Comparison of ENCODE assay signal across 19 mouse cellular contexts in genomic region chr2:167864672-167865071, GRCm38 (mm10).
DNase-seq lines count a peak whose midpoint lies in the region; ATAC-seq and TF ChIP-seq lines count a peak whose summit lies in the region.
"Had no signal": no experiment of that assay in that cellular context is flagged by ENCODE, and none has a peak within 500 bp of the region (broad histone marks: within the 10 kb centered on the region; RNA-seq: fewer than 3 reads in every experiment).

No protein-coding gene starts in this region.

- no peak overlapping the region for H3K4me2 ChIP-seq in forebrain, embryonic 14.5 days (ENCODE audit: low read length)
- no peak overlapping the region for H3K4me2 ChIP-seq in kidney, embryonic 14.5 days (replicated peaks; ENCODE audit: low read depth, low read length)
- H3K4me2 ChIP-seq in lung, embryonic 16.5 days (ENCODE audit: low read depth, low read length): no peak overlapping the region
- no peak overlapping the region for H3K4me2 ChIP-seq in stomach, embryonic 16.5 days (ENCODE audit: low read depth, low read length)
- H3K4me2 ChIP-seq: forebrain, embryonic 12.5 days; hindbrain, embryonic 15.5 days; midbrain, embryonic 11.5 days; neural tube, embryonic 13.5 days had no signal

- H3K4me1 ChIP-seq in forebrain, embryonic 10.5 days: peaks cover 40% of the 10 kb centered on the region
- H3K4me1 ChIP-seq in forebrain, embryonic 14.5 days (ENCODE audit: control insufficient read depth, insufficient read depth, low read length): no peaks in the 10 kb centered on the region; the same call in 1 of the 2 replicates
- peaks cover 17% of the 10 kb centered on the region for H3K4me1 ChIP-seq in kidney, adult 2 months (ENCODE audit: control insufficient read depth, insufficient read depth, low read length)
- peaks cover 15% of the 10 kb centered on the region for H3K4me1 ChIP-seq in kidney, embryonic 14.5 days (ENCODE audit: control insufficient read depth, insufficient read depth, low read length)
- H3K4me1 ChIP-seq in lung, embryonic 16.5 days (replicated peaks; ENCODE audit: control insufficient read depth, insufficient read depth, low read length): peaks cover 74% of the 10 kb centered on the region
- peaks cover 45% of the 10 kb centered on the region for H3K4me1 ChIP-seq in stomach, embryonic 16.5 days (ENCODE audit: control insufficient read depth, insufficient read depth, low read length)

- no peaks in the 10 kb centered on the region for H3K36me3 ChIP-seq in forebrain, embryonic 10.5 days (replicated peaks)
- H3K36me3 ChIP-seq in forebrain, embryonic 14.5 days (ENCODE audit: control insufficient read depth, insufficient read depth, low read length): no peaks in the 10 kb centered on the region
- no peaks in the 10 kb centered on the region for H3K36me3 ChIP-seq in kidney, adult 2 months (ENCODE audit: control insufficient read depth, insufficient read depth, low read length)
- no peaks in the 10 kb centered on the region for H3K36me3 ChIP-seq in kidney, embryonic 14.5 days (ENCODE audit: control insufficient read depth, insufficient read depth, low read length)
- no peaks in the 10 kb centered on the region for H3K36me3 ChIP-seq in lung, embryonic 16.5 days (ENCODE audit: control insufficient read depth, insufficient read depth, low read length)
- no peaks in the 10 kb centered on the region for H3K36me3 ChIP-seq in stomach, embryonic 16.5 days (ENCODE audit: control insufficient read depth, insufficient read depth, low read length)
- H3K36me3 ChIP-seq: forebrain, embryonic 12.5 days; G1E; hindbrain, embryonic 15.5 days; neural tube, embryonic 13.5 days had no signal

- TF ChIP-seq CTCF in kidney, adult 2 months (conservative IDR thresholded peaks at IDR 0.05; ENCODE audit: insufficient read depth, insufficient read length, low read depth, low read length): no peak

- peaks cover 8% of the 10 kb centered on the region; the same call in 1 of the 2 replicates for H3K27me3 ChIP-seq in forebrain, embryonic 10.5 days (ENCODE audit: poor library complexity, severe bottlenecking)
- no peaks in the 10 kb centered on the region for H3K27me3 ChIP-seq in forebrain, embryonic 14.5 days (replicated peaks; ENCODE audit: control insufficient read depth, insufficient read depth, low read length)
- H3K27me3 ChIP-seq in kidney, adult 2 months (replicated peaks; ENCODE audit: control insufficient read depth, insufficient read depth, low read length): no peaks in the 10 kb centered on the region
- H3K27me3 ChIP-seq in kidney, embryonic 14.5 days (ENCODE audit: control insufficient read depth, insufficient read depth, low read length): no peaks in the 10 kb centered on the region
- H3K27me3 ChIP-seq in lung, embryonic 16.5 days (ENCODE audit: control insufficient read depth, insufficient read depth, low read depth, low read length): no peaks in the 10 kb centered on the region
- no peaks in the 10 kb centered on the region for H3K27me3 ChIP-seq in stomach, embryonic 16.5 days (ENCODE audit: control insufficient read depth, insufficient read depth, low read length)
- H3K27me3 ChIP-seq: hindbrain, embryonic 15.5 days had no signal

- 0 out of 2 replicates have a peak overlapping the region, but pooled peaks have one; percentile 35 for H3K27ac ChIP-seq in forebrain, embryonic 10.5 days
- H3K27ac ChIP-seq in forebrain, embryonic 14.5 days (ENCODE audit: low read depth, low read length): no peak overlapping the region
- no peak overlapping the region for H3K27ac ChIP-seq in kidney, adult 2 months (ENCODE audit: insufficient read depth, low read depth, low read length)
- no peak overlapping the region for H3K27ac ChIP-seq in kidney, embryonic 14.5 days (ENCODE audit: low read depth, low read length)
- H3K27ac ChIP-seq in lung, embryonic 16.5 days (ENCODE audit: low read length): peak overlapping the region; percentile 93
- H3K27ac ChIP-seq in stomach, embryonic 16.5 days (ENCODE audit: low read length): peak overlapping the region; percentile 73
- H3K27ac ChIP-seq: forebrain, embryonic 12.5 days; hindbrain, embryonic 15.5 days; macrophage had no signal

- 81% methylated on average over 7 of the region's 7 CpGs for WGBS in forebrain, embryonic 10.5 days
- WGBS in forebrain, embryonic 14.5 days: 75% methylated on average over 7 of the region's 7 CpGs
- 47% methylated on average over 7 of the region's 7 CpGs for WGBS in kidney, adult 2 months
- 84% methylated on average over 7 of the region's 7 CpGs for WGBS in kidney, embryonic 14.5 days
- WGBS in lung, embryonic 16.5 days: 60% methylated on average over 7 of the region's 7 CpGs
- WGBS in stomach, embryonic 16.5 days: 59% methylated on average over 7 of the region's 7 CpGs

- H3K9me3 ChIP-seq in forebrain, embryonic 10.5 days: no peaks in the 10 kb centered on the region
- no peaks in the 10 kb centered on the region for H3K9me3 ChIP-seq in forebrain, embryonic 14.5 days (replicated peaks; ENCODE audit: control insufficient read depth, low read length)
- no peaks in the 10 kb centered on the region for H3K9me3 ChIP-seq in kidney, embryonic 14.5 days (ENCODE audit: control insufficient read depth, low read length)
- H3K9me3 ChIP-seq in lung, embryonic 16.5 days (ENCODE audit: control insufficient read depth, low read length): no peaks in the 10 kb centered on the region
- no peaks in the 10 kb centered on the region for H3K9me3 ChIP-seq in stomach, embryonic 16.5 days (replicated peaks; ENCODE audit: control insufficient read depth, low read length)
- H3K9me3 ChIP-seq: forebrain, embryonic 12.5 days; G1E; hindbrain, embryonic 15.5 days; neural tube, embryonic 13.5 days had no signal

- H3K4me3 ChIP-seq in forebrain, embryonic 10.5 days: no peak overlapping the region
- H3K4me3 ChIP-seq in forebrain, embryonic 14.5 days (ENCODE audit: low read depth, low read length): no peak overlapping the region
- no peak overlapping the region for H3K4me3 ChIP-seq in kidney, adult 2 months (ENCODE audit: insufficient read depth, low read depth, low read length)
- no peak overlapping the region for H3K4me3 ChIP-seq in kidney, embryonic 14.5 days (ENCODE audit: low read length)
- H3K4me3 ChIP-seq in lung, embryonic 16.5 days (ENCODE audit: low read length): no peak overlapping the region
- no peak overlapping the region for H3K4me3 ChIP-seq in stomach, embryonic 16.5 days (replicated peaks; ENCODE audit: low read length)
- H3K4me3 ChIP-seq: forebrain, embryonic 12.5 days; hindbrain, embryonic 15.5 days; neural tube, embryonic 13.5 days had no signal

- TF ChIP-seq POLR2A in kidney, adult 2 months (IDR thresholded peaks at IDR 0.05; ENCODE audit: low read depth, low read length): no peak

- no peak for ATAC-seq in forebrain, embryonic 14.5 days
- ATAC-seq in kidney, embryonic 14.5 days (ENCODE audit: low FRiP score, low TSS enrichment): no peak
- no peak for ATAC-seq in lung, embryonic 16.5 days (ENCODE audit: low read depth)
- no peak for ATAC-seq in stomach, embryonic 16.5 days (ENCODE audit: insufficient read depth, low FRiP score)
- ATAC-seq: CD4-positive, CD25-positive, alpha-beta regulatory T cell, adult 4 months had no signal

- DNase-seq in forebrain, embryonic 10.5 days (ENCODE audit: extremely low spot score, low spot score): no peak
- no peak for DNase-seq in forebrain, embryonic 14.5 days (ENCODE audit: low spot score)
- DNase-seq in kidney, adult 2 months: peak; percentile 49
- DNase-seq in lung, postnatal 4 days: no peak
- no peak for DNase-seq in spleen, adult 18-20 months
- DNase-seq: cerebellum, adult 11 months; cerebellum, postnatal 14 days; embryo, embryonic 11 days; thymus, postnatal 36 days had no signal

- H3K9ac ChIP-seq in forebrain, embryonic 14.5 days (ENCODE audit: low read length): no peak overlapping the region
- H3K9ac ChIP-seq in kidney, embryonic 14.5 days (ENCODE audit: low read depth, low read length): no peak overlapping the region
- 0 out of 2 replicates have a peak overlapping the region, but pooled peaks have one; percentile 28 for H3K9ac ChIP-seq in lung, embryonic 16.5 days (ENCODE audit: low read length)
- H3K9ac ChIP-seq in stomach, embryonic 16.5 days (ENCODE audit: low read length): no peak overlapping the region
- H3K9ac ChIP-seq: forebrain, embryonic 12.5 days; hindbrain, embryonic 15.5 days; neural tube, embryonic 13.5 days had no signal

Comparison
In these comparisons a context has a peak if more than half of its experiments do, and no peak if none do; other contexts are left out.
1. H3K27ac ChIP-seq: peak in forebrain, embryonic 10.5 days (single experiment), lung, embryonic 16.5 days (single experiment) and stomach, embryonic 16.5 days (single experiment); none in forebrain, embryonic 14.5 days (single experiment), kidney, adult 2 months (single experiment) and kidney, embryonic 14.5 days (single experiment).